Mouse (Mus musculus) cerebellum, postnatal 25 days (tissue): ENCODE data around the gene Map2k5.

ENCODE experiments used
- DNase-seq, 2 experiments: peaks; one replicate each; pipeline ENCODE4 v3.0.0; 2021; ENCODE audit warnings: mixed read lengths in 2 of 2

Gene Map2k5

DNA sequence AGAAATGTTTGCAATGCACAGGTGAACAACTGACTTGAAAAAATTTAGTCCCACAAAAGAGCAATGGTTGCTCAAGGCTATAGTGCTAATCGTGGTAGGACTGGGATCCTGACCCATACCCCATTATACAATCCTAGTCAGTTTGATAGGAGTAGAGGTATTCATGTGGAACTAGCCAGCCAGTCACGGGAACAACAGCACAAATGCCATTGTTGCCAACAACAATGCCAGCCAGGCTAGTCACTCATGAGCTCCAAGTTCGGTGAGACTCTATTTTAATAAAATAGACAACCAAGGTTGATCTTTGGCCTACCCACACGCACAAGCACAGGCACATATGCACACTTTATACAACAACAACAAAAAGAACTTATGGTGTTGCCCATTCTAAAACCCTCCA is 120.0 kb downstream of the Map2k5 start:
- DNase-seq: no peak

DNA sequence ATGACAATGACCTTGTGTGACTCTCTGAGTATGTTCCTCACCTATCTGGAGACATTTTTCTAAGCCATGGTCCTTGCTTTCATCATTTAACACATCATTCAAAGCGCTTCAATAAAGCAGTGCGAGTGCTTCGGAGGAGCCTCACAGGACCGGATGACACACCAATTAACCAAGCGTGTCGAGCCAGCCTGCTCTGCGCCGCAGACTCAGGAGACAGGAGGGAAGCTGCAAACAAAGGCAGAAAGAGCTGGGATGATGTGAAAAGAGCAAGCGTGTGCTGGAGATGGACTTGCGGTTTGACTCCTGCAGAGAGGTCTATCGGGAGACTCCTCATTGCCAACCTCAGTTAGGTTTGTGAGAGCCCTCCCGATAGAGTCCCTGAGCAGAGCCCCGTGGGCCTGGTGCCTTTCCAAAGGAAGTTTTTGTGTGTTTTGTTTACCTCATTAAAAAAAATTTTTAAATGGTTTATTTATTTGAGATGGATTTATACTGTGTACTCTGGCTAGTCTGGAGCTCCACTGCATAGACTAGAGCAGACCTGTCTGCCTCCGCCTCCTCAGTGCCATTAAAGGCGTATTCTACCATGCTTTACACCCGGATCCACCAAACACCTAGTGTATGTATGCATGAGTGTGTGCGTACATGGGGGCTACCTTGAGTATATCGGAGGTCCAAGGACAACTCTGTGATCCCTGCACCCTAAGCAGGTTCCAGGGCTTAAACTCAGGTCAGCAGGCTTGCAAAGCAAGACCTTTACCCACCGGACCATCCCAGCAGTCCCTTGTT is 126.7 kb downstream of the Map2k5 start:
- peak in 1 of 2 experiments; percentile 38 for DNase-seq

DNA sequence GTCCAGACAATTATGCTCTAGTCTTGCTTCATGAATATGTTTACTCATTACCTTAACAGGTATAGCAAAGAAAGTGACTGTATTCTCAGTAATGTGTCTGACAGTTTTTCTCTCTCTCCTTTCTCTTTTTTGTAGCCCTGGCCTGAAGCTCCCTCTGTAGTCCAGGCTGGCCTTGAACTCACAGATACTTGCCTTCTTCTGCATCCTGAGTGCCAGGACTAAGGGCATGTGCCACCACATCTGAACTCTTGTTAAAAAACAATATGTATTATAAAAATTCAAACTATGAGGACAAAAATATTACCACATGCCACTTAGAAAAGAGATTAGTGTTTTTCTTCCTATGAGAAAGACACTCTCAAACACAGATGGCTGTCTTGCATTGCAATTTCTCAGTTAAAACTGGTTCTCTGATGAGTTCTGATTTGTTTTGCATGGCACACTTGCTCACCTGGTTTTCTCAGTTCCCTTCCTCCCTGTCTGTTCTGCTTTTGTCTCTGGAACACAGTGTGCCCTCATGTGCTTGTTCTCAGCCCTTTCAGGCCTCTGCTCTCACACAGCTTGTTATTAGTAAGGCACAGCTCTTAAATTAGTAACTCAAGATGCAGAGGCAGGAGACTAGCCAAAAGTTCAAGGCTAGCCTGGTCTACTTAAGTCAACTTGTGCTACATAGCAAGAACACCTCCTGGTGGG is 129.5 kb downstream of the Map2k5 start:
- no peak for DNase-seq

DNA sequence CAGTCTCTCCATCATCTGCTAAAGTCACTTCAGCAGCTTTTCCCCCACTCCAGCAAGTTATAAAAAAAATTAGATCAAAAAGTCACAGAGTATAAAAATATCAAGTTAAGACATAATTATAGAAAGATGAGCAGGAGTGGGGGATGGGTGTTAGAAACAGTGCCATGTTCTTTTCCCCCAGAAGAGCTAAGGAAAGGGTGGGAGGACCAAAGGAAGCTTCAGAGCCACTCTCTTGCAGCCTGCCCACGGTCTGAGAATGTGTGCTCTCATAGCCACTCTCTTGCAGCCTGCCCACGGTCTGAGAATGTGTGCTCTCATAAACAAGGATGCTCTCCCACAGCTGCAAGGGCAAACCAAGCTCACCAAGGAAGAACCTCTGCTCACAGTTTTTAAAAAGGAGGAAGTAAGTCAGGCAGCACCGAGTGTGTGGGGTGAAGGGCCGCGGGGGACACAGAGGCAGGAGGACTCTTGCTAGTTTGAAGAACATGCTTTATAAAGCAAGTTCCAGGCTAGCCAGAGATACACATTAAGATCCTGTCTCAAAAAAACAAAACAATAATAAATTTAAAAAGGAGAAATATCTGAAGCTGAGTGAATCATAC is 131.0 kb downstream of the Map2k5 start:
- DNase-seq: no peak

DNA sequence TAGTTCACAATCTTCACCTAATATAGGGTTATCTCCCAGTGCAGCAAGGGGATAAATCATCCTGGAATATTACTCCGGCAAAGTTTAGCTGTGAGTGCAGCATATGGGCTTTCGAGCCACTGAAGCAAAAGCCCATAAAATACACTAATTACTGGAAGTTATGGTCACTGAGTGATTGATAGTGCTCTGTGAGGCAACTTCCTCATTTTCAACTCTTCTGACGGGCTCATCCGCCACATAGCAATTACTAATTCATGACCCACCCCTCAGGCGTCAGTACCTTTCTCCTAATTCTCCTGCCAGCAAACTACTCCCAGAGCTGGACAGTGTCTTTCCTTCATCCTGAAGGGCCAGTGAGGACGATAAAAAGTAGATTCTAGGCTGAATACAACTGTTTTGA is 135.7 kb downstream of the Map2k5 start:
- DNase-seq: no peak

DNA sequence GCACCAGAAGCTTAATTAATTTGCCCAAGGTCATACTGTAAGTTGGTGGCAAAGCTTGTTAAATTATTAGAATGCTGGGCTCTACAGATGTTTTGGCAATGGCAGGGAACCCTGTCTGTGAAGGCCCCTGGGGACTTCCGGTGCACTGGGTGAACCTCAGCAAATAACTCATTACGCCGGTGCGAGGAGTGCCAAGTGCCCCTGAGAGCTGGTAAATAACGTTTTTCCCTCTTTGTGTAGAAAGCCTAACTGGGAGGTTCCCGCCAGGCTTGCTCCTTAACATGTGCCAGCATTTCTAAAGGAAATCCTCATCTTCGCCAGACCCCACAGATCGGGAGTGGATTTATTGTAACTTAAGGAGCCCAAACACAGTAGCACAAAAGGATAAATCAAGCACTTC is 136.5 kb downstream of the Map2k5 start:
- DNase-seq: no peak

DNA sequence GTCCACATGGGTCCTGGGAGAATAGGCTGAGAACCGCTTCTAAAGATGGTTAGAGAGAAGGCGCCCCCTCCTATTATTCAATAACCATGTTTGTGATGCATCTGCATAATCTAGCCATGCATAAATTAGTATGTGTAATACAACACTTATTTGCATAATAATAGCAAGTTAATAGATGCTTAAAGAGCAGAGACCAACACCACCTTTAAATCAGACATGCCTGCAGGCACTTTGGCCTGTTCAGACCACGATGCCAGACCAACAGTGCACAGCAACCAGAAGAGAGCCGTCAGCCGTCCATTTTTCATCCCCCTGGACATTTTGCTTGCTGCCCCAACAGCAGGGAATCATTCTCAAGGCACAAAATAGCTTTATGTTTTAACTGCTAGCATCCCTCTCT is 143.3 kb downstream of the Map2k5 start:
- no peak for DNase-seq

DNA sequence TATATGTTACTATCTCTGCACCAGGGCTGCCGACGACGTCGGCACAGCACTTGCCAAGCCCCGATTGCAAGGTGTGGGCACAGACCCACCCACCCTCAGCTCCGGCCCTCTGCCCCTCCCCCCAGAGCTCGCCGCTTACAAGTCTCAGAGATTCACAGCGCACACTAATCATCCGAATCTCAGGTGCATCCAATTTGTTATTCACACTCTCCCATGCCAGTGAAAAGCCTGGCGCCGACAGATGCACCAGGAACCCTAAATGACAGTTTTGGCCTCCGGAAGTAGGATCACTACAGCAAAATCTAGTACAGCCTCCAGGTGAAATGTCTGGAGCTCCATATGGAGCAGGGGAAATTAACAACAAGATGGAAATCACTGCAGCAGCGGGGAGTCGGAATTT is 147.4 kb downstream of the Map2k5 start:
- peak in 1 of 2 experiments; percentile 33 for DNase-seq

DNA sequence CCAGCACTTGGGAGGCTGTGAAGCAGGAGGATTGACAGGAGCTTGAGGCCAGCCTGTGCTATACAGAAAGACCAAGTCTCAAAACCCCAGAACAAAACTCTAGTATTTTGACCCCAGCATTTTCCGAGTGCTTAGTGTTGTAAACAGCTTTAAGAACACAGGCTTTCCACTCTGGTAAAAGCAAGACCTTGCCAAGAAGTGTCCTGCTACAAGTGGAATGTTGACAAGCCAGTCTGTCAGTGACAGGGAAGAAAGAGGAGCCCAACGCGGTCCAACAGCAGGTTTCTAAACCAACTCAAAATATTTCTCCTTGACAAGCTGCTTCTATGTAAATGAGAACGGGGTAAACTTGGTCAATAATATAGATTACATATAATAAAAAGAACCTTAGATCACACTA is 148.6 kb downstream of the Map2k5 start:
- DNase-seq: no peak

DNA sequence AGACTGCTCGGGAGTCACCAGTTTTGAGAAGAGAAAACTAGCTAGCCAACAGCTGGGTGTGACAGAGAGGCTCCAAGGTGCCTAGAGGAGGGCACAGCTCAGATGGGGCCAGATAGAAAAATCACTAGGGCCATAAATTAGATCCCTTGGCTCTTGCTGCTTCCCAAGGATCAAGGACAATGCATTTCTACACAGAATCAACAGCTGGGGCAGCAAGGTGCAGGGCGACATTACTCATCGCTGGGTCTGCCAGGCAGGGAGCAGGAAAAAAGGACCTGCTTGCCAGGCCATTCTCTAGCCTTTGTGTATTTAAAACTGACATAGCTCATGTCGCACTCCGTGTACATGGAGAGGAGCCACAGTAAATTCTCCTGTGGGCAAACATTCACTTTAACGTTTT is 155.5 kb downstream of the Map2k5 start:
- no peak for DNase-seq

DNA sequence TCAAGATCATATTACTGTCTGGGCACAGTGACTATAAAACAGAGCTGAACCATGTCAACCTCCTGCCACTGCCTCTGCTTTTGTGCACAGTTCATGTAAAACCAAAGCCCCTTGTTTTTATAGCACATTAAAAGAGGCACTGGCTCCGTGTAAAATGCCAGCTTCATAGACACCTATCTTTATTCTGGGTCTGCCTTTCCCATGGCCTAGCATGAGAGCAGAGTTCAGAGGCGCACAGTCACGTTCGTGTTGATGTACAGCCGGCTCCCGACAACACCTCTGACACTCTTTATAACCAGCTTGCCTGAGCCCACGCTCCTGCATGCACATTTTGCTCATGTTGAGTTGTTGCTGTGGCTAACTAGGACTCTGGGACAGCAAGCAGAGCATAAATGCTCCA is 157.9 kb downstream of the Map2k5 start:
- no peak for DNase-seq

DNA sequence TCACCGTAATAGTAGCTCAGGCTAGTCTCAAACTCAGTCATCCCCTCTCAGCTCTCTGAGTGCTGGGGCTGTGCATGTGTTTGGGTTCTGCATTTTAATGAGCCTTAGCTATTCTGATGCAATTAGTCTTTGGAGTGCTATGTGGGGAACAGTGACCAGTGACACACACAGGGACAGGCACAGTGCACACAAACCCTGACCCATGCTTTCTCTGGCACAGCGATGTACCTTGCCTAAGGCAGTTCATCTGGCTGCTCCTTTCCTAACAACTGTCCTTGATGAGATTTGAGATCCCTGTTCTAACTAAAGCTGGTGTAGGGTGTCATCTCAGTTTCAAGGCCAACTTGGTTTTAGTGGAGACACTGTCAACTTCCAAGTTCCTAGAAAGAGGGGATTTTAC is 162.7 kb downstream of the Map2k5 start:
- no peak for DNase-seq

DNA sequence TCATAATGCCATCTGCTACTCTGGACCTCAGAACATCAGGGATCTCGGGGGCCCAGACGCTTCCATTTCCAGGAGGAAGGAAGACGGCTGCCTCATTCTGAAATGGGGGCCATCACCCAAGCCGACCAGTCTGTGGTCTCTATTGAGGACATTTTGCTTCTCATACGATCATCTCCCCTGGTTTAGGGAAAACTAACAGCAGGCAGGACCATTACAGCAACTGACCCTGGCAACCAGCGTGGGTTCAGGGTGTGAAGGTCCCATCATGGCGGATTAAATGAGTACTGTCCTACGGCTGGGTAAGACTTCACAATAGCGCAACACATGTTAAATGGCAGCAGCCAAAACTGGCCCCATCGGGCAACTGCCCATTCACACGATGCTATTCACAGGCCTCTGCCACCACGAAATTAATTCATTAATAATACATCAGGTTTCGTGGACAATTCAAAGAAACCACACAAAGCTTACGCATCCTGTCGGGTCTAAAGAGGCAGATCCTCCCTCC is 170.9 kb downstream of the Map2k5 start:
- DNase-seq: no peak

DNA sequence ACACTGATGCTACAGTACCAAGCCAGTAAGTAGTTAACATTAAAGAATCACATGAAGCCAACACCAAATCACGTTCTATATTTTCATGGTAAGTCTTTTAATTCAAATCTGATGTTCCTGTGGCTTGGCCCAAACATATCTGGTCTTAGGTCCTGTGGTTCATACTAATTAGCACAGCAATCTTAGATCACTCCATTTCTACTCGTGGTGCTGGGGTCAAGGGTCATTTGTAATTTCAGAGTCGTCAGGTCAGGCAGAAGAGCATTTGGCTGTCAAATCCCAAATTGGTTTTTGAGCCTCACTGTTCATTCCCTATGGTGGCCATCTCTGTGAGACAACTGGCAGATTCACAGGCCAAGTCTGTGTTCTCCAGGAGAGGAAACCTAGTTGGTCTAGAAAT is 174.2 kb downstream of the Map2k5 start:
- no peak for DNase-seq

DNA sequence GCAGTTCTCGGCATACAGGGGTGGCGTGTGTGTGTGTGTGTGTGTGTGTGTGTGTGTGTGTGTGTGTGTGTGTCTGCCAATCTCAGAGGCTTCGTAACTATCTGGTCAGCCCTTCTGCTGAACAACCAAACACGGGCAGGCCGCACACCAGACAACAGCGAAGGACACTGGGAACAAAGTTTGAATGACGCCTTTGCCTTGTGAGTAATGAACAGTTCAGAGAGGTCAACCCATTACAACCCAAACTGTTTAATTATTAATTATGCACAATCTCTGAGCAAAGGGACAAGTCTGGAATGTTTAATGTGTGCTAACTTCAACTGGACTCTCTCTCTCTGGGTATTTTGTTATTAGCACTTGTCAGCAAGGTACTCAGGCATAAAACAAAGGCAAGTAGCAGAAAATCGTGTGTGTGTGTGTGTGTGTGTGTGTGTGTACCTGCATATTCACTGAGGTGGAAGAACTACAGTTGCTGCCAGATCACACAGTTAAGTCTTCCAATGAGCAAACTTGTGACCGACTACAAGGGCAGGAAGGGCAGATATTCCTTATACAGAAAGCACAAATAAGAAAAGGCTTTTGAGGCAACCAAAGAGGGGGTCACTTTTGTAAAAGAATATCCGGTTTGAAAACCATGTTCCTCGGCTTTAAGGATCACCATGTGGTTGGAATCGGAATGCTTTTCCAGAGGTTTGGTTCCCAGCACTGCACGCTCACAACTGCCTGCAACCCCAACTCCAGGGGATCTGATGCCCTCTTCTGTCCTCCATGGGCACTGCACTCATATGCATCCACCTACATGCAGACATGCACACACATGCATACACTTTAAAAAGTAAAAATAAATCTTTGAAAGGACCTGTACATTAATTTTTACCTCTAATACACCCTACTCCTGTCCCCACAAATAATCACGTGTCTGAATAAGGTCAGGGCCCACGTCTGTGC is 176.1 kb downstream of the Map2k5 start:
- DNase-seq: no peak

DNA sequence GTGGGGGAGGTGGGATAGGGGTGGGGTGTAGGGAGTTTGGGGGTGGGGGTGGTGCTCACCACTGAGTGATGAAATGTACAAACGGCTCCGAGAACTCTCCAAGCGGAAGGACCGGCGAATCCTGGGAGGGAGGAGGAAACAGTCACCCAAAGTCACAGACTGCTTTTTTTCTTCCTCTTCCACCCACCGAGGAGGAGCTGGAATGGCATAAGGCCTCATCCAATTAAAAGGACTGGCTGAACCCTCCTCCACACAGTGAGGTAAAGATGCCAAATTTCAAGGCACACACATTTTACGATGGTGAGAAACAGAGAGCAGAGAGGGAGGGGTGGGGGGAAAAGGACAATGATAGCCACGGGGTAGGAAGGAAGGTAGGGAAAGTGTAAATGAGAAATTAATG is 180.4 kb downstream of the Map2k5 start:
- DNase-seq: peak in 1 of 2 experiments; percentile 25

DNA sequence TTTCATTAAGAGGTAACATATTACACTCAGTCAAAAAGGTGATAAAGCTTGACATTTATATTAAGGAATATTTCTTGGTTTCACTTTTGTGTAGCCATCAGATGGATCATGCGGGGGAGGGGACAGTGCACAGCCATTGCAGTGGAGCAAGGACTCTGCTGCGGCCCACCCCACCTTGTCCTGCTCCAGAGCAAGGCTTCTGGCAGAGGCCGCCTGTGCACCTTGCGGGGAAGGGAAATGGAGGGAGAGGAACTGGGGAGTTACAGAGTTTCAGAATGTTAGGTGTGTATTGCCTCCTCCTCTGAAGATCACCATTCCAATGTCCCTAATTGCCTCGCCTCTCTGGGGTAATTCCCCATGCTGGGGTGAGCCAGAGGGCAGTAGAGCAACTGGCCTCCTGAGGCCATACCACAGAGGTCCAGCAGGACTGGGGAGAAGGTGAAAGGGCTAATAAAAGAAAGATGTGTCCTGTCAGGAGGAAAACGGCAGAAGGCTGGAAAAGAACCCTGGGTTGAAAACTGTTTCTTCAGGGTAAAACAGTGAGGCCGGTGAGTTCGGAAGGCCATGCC is 181.5 kb downstream of the Map2k5 start:
- DNase-seq: peak in 1 of 2 experiments; percentile 22

DNA sequence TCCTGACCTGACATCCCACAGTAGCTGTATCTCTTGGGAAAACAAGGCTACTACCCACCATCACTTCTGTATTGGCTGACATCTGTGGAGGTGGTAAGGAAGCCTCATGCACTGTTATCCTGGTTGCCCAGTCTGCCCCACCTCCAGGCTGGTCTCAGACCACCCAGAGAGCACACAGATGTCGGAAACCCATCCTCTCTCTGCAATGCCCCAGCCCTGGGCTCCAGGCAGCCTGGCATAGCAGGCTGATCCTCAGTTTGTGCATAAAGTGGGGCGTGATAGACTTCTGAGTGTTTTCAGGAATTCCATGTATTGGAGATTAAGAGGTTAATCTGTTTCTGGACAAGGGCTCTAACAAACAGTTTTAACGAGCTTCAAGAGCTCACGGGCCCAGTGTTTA is 182.2 kb downstream of the Map2k5 start:
- DNase-seq: peak in 1 of 2 experiments; percentile 23

DNA sequence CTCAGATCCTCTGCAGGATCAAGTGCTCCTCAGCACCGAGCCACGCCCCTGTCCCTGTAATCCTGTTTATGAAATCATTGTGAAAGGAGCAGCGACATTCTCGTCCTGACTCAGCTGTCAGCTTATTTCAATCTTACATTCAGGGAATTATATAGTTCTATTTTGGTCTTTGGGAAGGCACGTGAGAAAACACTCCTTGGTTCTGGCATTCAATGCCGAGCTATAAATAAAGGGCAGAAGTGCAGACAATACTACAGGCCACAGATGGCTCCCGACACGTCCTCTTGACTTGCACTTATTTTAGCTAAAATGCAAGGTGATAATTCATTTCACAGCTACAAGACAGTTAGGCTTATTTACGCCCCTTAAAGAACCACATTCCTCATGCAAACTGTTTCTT is 182.9 kb downstream of the Map2k5 start:
- peak in 1 of 2 experiments; percentile 22 for DNase-seq

DNA sequence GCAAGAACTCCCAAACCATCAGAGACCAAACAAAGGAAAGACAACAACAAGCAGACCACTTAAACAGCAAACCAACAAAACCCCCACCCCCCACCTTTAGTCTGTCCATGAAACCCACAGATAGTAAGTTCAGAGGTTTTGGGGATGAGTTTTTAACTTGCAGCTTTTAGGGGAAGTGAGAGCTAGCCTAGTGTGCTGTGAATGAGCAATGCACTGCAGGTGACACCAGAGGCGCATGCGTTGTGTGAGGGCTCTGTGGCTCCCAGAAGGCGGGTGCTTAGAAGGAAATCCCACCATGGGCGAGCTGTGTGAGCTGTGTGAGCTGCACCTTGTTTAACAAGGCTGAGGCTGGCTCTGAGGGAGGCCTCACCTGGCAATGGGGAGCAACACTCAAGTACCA is 184.9 kb downstream of the Map2k5 start:
- DNase-seq: no peak

DNA sequence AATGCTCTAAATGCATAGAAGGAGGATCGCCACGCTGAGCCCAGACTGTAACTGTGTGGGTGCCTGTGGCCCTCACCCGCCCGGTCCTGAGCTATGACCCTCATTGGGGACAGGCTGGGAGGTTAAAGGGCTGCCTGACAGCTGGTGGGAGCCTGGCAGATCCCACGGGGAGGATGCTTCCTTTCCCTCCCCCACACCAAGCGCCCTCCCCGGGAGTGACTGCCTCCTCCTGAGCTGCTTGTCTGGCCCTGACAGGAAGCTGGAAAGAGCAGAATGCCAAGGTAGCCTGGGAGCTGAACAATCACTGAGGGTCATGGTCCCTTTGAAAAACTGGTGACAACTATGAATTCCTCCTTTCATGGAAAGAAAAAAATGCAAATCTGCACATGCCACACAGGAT is 190.4 kb downstream of the Map2k5 start:
- DNase-seq: no peak

DNA sequence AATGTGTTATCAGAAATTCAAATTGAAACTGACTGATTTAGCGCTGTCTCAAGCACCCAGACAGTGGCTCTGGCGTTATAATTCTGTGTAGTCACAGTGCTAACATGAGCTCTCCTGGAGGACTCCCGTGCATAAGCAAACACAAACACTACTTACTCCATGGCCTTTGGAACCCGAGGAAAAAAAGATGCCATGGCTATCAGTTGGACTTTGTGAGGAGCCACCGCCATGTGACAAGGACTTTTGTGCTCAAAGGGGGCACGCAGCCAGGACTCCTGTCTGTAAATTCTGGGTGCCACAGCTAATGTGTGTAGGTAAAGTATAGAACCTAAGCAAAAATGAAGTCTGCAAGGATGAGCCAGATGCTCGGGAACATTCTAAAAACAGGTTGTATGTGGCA is 192.5 kb downstream of the Map2k5 start:
- DNase-seq: no peak
